Mouse (Mus musculus): ENCODE data around the gene Prr12.

Prr12 gene

GRCm38 (mm10) chr7:45053117-45053930 is 643 bp upstream of the Prr12 start:
- in situ Hi-C loops (cut with MboI; ENCODE audit: unreplicated experiment in 2 of 2): no loop called here

- in situ Hi-C loops (cut with MboI; ENCODE audit: unreplicated experiment in 2 of 2): no loop called here
Measured at GRCm38 (mm10) chr7:45052181-45052861, 360 bp downstream of the Prr12 start.

GRCm38 (mm10) chr7:45051601-45051974 is 1.1 kb downstream of the Prr12 start:
- in situ Hi-C loops (cut with MboI; ENCODE audit: unreplicated experiment in 2 of 2): no loop called here

- in situ Hi-C loops (cut with MboI; ENCODE audit: unreplicated experiment in 2 of 2): no loop called here
Measured at GRCm38 (mm10) chr7:45050945-45051600, 1.6 kb downstream of the Prr12 start.

GRCm38 (mm10) chr7:45048923-45049657 is 3.6 kb downstream of the Prr12 start:
- in situ Hi-C loops (cut with MboI; ENCODE audit: unreplicated experiment in 2 of 2): no loop called here

GRCm38 (mm10) chr7:45048001-45048890 is 4.4 kb downstream of the Prr12 start:
- in situ Hi-C loops (cut with MboI; ENCODE audit: unreplicated experiment in 2 of 2): no loop called here

- in situ Hi-C loops (cut with MboI; ENCODE audit: unreplicated experiment in 2 of 2): no loop called here
Measured at GRCm38 (mm10) chr7:45047491-45047890, 5.2 kb downstream of the Prr12 start.

GRCm38 (mm10) chr7:45046853-45047350 is 5.8 kb downstream of the Prr12 start:
- in situ Hi-C loops (cut with MboI; ENCODE audit: unreplicated experiment in 2 of 2): no loop called here

- in situ Hi-C loops (cut with MboI; ENCODE audit: unreplicated experiment in 2 of 2): no loop called here
Measured at GRCm38 (mm10) chr7:45045741-45046140, 6.9 kb downstream of the Prr12 start.

- in situ Hi-C loops (cut with MboI; ENCODE audit: unreplicated experiment in 2 of 2): no loop called here
Measured at GRCm38 (mm10) chr7:45043307-45043706, 9.4 kb downstream of the Prr12 start.

GRCm38 (mm10) chr7:45040851-45041250 is 11.8 kb downstream of the Prr12 start:
- in situ Hi-C loops (cut with MboI; ENCODE audit: unreplicated experiment in 2 of 2): no loop called here

GRCm38 (mm10) chr7:45038411-45038810 is 14.3 kb downstream of the Prr12 start:
- in situ Hi-C loops (cut with MboI; ENCODE audit: unreplicated experiment in 2 of 2): loop anchor here in 1 of 2 experiments (10.0 kb wide), 1 partner anchor 54 kb away; the partner anchor contains the start of gene Prmt1

GRCm38 (mm10) chr7:45037720-45038361 is 14.8 kb downstream of the Prr12 start:
- in situ Hi-C loops (cut with MboI; ENCODE audit: unreplicated experiment in 2 of 2): loop anchor here in 1 of 2 experiments (10.0 kb wide), 1 partner anchor 53 kb away; the partner anchor contains the start of gene Prmt1

- in situ Hi-C loops (cut with MboI; ENCODE audit: unreplicated experiment in 2 of 2): loop anchor here in 1 of 2 experiments (10.0 kb wide), 1 partner anchor 52 kb away; the partner anchor contains the start of gene Prmt1
Measured at GRCm38 (mm10) chr7:45036702-45037101, 16.0 kb downstream of the Prr12 start.

- in situ Hi-C loops (cut with MboI; ENCODE audit: unreplicated experiment in 2 of 2): loop anchor here in 1 of 2 experiments (10.0 kb wide), 1 partner anchor 51 kb away; the partner anchor contains the start of gene Prmt1
Measured at GRCm38 (mm10) chr7:45035631-45036030, 17.1 kb downstream of the Prr12 start.

GRCm38 (mm10) chr7:45033722-45034359 is 18.8 kb downstream of the Prr12 start:
- in situ Hi-C loops (cut with MboI; ENCODE audit: unreplicated experiment in 2 of 2): loop anchor here in 1 of 2 experiments (10.0 kb wide), 1 partner anchor 49 kb away; the partner anchor contains the start of gene Prmt1

- in situ Hi-C loops (cut with MboI; ENCODE audit: unreplicated experiment in 2 of 2): loop anchor here in 1 of 2 experiments (10.0 kb wide), 1 partner anchor 46 kb away; the partner anchor contains the start of gene Prmt1
Measured at GRCm38 (mm10) chr7:45030857-45031256, 21.8 kb downstream of the Prr12 start.

- in situ Hi-C loops (cut with MboI; ENCODE audit: unreplicated experiment in 2 of 2): loop anchor here in 1 of 2 experiments (10.0 kb wide), 1 partner anchor 45 kb away; the partner anchor contains the start of gene Prmt1
Measured at GRCm38 (mm10) chr7:45029995-45030394, 22.7 kb downstream of the Prr12 start.

Measured in v-Abl transformed pro-B cells (cell line).